Mouse (Mus musculus) intestine, embryonic 16.5 days (tissue): ENCODE data around the gene Elavl1. TPM values are rescaled to one million over a fixed set of nuclear protein-coding genes. Genes with fewer than 3 reads are reported as not detected.

Experiments used
- polyA plus RNA-seq: library from polyadenylated mRNA; unstranded; fragments of >200 nt; fragmentation: Nextera tagmentation; extraction: Ambion mirVana; gene quantifications from 2 replicates; pipeline ENCODE4 v1.2.1, GENCODE M21; 2015

Gene Elavl1
- polyA plus RNA-seq, 1 experiment from 2014 or later, result 177 TPM

Other genes starting within 250 kb of the Elavl1 start
- 0.21 TPM in 1 of 2 replicates, not detected in the other for gene Cd209f, start 219.6 kb downstream of the Elavl1 start, polyA plus RNA-seq
- gene Cd209g, start 191.3 kb downstream of the Elavl1 start, polyA plus RNA-seq, result not detected in 2 replicates
- gene Evi5l, start 158.8 kb downstream of the Elavl1 start, polyA plus RNA-seq, result 19.1 and 19.2 TPM in 2 replicates
- gene Prr36, start 108.0 kb downstream of the Elavl1 start, polyA plus RNA-seq, result 2.8 and 3.2 TPM in 2 replicates
- gene Lrrc8e, start 98.6 kb downstream of the Elavl1 start, polyA plus RNA-seq, result 2.6 and 2.8 TPM in 2 replicates
- gene Map2k7, start 86.7 kb downstream of the Elavl1 start, polyA plus RNA-seq, result 17.8 and 18.8 TPM in 2 replicates
- gene Gm49320, start 86.5 kb downstream of the Elavl1 start, polyA plus RNA-seq, result 0.64 and 0.70 TPM in 2 replicates
- gene Tgfbr3l, start 77.2 kb downstream of the Elavl1 start, polyA plus RNA-seq, result 2.4 and 2.9 TPM in 2 replicates
- gene Snapc2, start 72.3 kb downstream of the Elavl1 start, polyA plus RNA-seq, result 38.9 and 43.5 TPM in 2 replicates
- gene Ctxn1, start 66.1 kb downstream of the Elavl1 start, polyA plus RNA-seq, result 52.8 and 55.0 TPM in 2 replicates
- 73.5 and 74.6 TPM in 2 replicates for gene Timm44, start 49.5 kb downstream of the Elavl1 start, polyA plus RNA-seq
- 142 and 168 TPM in 2 replicates for gene Ccl25, start 203 bp downstream of the Elavl1 start, polyA plus RNA-seq
- gene Cers4, start 167.6 kb upstream of the Elavl1 start, polyA plus RNA-seq, result 14.9 and 17.0 TPM in 2 replicates